Mouse (Mus musculus): Measurements from ENCODE around the gene Tmem106b.
A peak's percentile ranks its signal among the peaks of the same experiment; 100 is the strongest.

The Tmem106b gene

GRCm38 (mm10) chr6:13069302-13070146, at the start of gene Tmem106b:
Gene Tmem106b, plus strand, starts transcription at chr6:13069759.
- peak; percentile 93 to 95 for DNase-seq (ENCODE audit: low spot score in 2 of 2)

GRCm38 (mm10) chr6:13021245-13022100, 48.1 kb upstream of the Tmem106b start:
- no peak for DNase-seq (ENCODE audit: low spot score in 2 of 2)

- DNase-seq (ENCODE audit: low spot score in 2 of 2) = no peak
These were observed 39.0 kb upstream of the Tmem106b start for GRCm38 (mm10) chr6:13030558-13030957.

- no peak for DNase-seq (ENCODE audit: low spot score in 2 of 2)
These were observed 38.6 kb upstream of the Tmem106b start for GRCm38 (mm10) chr6:13030961-13031360.

- DNase-seq (ENCODE audit: low spot score in 2 of 2) = no peak
These were observed 17.0 kb upstream of the Tmem106b start for GRCm38 (mm10) chr6:13052408-13053200.

- DNase-seq (ENCODE audit: low spot score in 2 of 2) = no peak
These were observed 8.1 kb upstream of the Tmem106b start for GRCm38 (mm10) chr6:13061276-13062039.

GRCm38 (mm10) chr6:13062063-13062462, 7.5 kb upstream of the Tmem106b start:
- no peak for DNase-seq (ENCODE audit: low spot score in 2 of 2)

GRCm38 (mm10) chr6:13062691-13063255, 6.8 kb upstream of the Tmem106b start:
- DNase-seq (ENCODE audit: low spot score in 2 of 2) = no peak

GRCm38 (mm10) chr6:13070147-13070425, 527 bp downstream of the Tmem106b start:
- DNase-seq (ENCODE audit: low spot score in 2 of 2) = no peak

GRCm38 (mm10) chr6:13070485-13070884, 926 bp downstream of the Tmem106b start:
- DNase-seq (ENCODE audit: low spot score in 2 of 2) = no peak

GRCm38 (mm10) chr6:13073036-13073435, 3.5 kb downstream of the Tmem106b start:
- DNase-seq (ENCODE audit: low spot score in 2 of 2) = no peak

- no peak for DNase-seq (ENCODE audit: low spot score in 2 of 2)
These were observed 4.3 kb downstream of the Tmem106b start for GRCm38 (mm10) chr6:13073876-13074275.

GRCm38 (mm10) chr6:13082881-13083280, 13.3 kb downstream of the Tmem106b start:
- no peak for DNase-seq (ENCODE audit: low spot score in 2 of 2)

- DNase-seq (ENCODE audit: low spot score in 2 of 2) = no peak
These were observed 27.3 kb downstream of the Tmem106b start for GRCm38 (mm10) chr6:13096656-13097435.

GRCm38 (mm10) chr6:13100137-13100536, 30.6 kb downstream of the Tmem106b start:
- no peak for DNase-seq (ENCODE audit: low spot score in 2 of 2)

- DNase-seq (ENCODE audit: low spot score in 2 of 2) = no peak
These were observed 39.1 kb downstream of the Tmem106b start for GRCm38 (mm10) chr6:13108662-13109061.

GRCm38 (mm10) chr6:13137255-13137654, 67.7 kb downstream of the Tmem106b start:
- DNase-seq (ENCODE audit: low spot score in 2 of 2) = no peak

Measured in urinary bladder, postnatal 4 days (tissue).